Mouse (Mus musculus) liver, embryonic 16.5 days (tissue): ENCODE data around the gene Senp3. TPM values are rescaled to one million over a fixed set of nuclear protein-coding genes. Genes with fewer than 3 reads are reported as not detected.
"Not testable (repeated sequence)": the region's sequence is repeated elsewhere in the genome, so short reads cannot be mapped to it uniquely, and the experiment has no call there.

Experiments
- ATAC-seq: fragments of 200-750 bp; cut with Nextera tagmentation; 2 replicates; pipeline ENCODE4 v1.8.0; 2017; ENCODE audit warnings: low read depth, mild to moderate bottlenecking, moderate number of reproducible peaks, moderate library complexity
- H3K27ac ChIP-seq: fragments of 300-500 bp; sonication (generic); 2 replicates; pipeline ENCODE4 v1.5.1; 2014; ENCODE audit warnings: mild to moderate bottlenecking, low read length
- H3K27me3 ChIP-seq: fragments of 300-500 bp; sonication (generic); 2 replicates; pipeline ENCODE4 v1.6.1; 2014; ENCODE audit warnings: low read depth, low read length, mixed read lengths; ENCODE audit not compliant: control insufficient read depth, insufficient read depth
- H3K36me3 ChIP-seq: fragments of 300-500 bp; sonication (generic); 2 replicates; pipeline ENCODE4 v1.6.1; 2014; ENCODE audit warnings: mild to moderate bottlenecking; ENCODE audit not compliant: control insufficient read depth, insufficient read depth
- H3K4me1 ChIP-seq: fragments of 300-500 bp; sonication (generic); 2 replicates; pipeline ENCODE4 v1.6.1; 2014; ENCODE audit warnings: low read depth, low read length, mixed read lengths; ENCODE audit not compliant: control insufficient read depth
- H3K4me2 ChIP-seq: fragments of 300-500 bp; sonication (generic); 2 replicates; pipeline ENCODE4 v1.6.1; 2014; ENCODE audit warnings: low read depth, low read length, mixed read lengths
- H3K4me3 ChIP-seq: fragments of 300-500 bp; sonication (generic); 2 replicates; pipeline ENCODE4 v1.5.1; 2014; ENCODE audit warnings: low read depth, mild to moderate bottlenecking, low read length
- H3K9ac ChIP-seq: fragments of 300-500 bp; sonication (generic); 2 replicates; pipeline ENCODE4 v1.6.1; 2014; ENCODE audit warnings: low read depth, low read length
- H3K9me3 ChIP-seq: fragments of 300-500 bp; sonication (generic); replicated peaks from 2 replicates; pipeline ENCODE4 v1.6.1; 2016; ENCODE audit warnings: low read length; ENCODE audit not compliant: control insufficient read depth
- WGBS: fragments of 180-500 bp; shearing (Covaris S2); extraction: QIAGEN DNeasy Blood & Tissue Kit; methylation state at CpG from one replicate; pipeline ENCODE4 v1.1.7; 2014; ENCODE audit not compliant: insufficient replicate concordance; 5-methylcytosine and 5-hydroxymethylcytosine counted together
- polyA plus RNA-seq: library from polyadenylated mRNA; unstranded; fragments of >200 nt; fragmentation: Nextera tagmentation; extraction: Ambion mirVana; gene quantifications from 2 replicates; pipeline ENCODE4 v1.2.1, GENCODE M21; 2015

Gene Senp3
- polyA plus RNA-seq, 1 experiment from 2014 or later, result 22.7 TPM

DNA sequence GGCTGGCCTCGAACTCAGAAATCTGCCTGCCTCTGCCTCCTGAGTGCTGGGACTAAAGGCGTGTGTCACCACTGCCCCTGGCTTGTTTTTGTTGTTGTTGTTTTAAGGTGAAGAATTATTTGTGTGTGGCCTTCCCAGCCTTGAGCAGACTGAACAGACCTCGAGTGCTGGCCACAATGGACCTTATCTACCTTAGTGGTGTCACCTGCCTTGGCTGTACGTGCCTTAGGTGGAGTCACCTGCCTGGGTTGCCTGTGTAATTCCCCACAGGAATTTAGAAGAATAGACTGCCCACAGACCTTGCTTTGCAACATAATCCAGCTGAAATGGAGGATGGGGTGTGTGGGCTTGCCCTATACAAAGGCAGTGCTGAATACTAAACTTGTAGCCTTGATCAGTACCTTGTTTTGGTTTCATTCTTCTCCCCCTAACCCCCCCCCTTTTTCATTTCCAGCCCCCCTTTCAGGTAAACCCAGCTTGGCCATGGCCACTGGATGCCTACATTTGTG lies 26.0 kb upstream of the Senp3 start:
- no peaks in the 10 kb centered on the region for H3K27me3 ChIP-seq
- no peaks in the 10 kb centered on the region for H3K9me3 ChIP-seq
- H3K36me3 ChIP-seq, result no peaks in the 10 kb centered on the region
- no peak overlapping the region for H3K4me3 ChIP-seq
- H3K4me1 ChIP-seq, result peaks cover 12% of the 10 kb centered on the region
- no peak overlapping the region for H3K27ac ChIP-seq
- no peak overlapping the region for H3K4me2 ChIP-seq
- no peak for ATAC-seq
- H3K9ac ChIP-seq, result no peak overlapping the region
- WGBS, result 68% methylated on average over 4 of the region's 4 CpGs

DNA sequence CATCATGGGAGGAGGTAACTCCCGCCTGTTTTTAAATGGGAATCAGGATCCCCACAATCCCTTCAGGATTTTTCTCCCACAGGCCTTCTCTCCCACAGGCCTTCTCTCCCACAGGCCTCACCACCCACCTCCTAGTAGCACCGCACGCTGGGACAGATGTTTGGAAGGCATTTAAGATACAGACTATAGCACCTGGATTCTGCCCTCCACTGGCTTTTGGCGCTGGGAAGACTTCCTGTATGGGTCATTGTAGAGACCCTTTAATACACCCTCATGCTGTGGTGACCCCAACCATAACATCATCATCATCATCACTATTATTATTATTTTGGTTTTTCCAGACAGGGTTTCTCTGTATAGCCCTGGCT lies 25.6 kb upstream of the Senp3 start:
- Histone ChIP-seq H3K9ac (no peak overlapping the region), H3K4me2 (no peak overlapping the region), H3K27me3 (no peaks in the 10 kb centered on the region), H3K9me3 (no peaks in the 10 kb centered on the region), H3K4me3 (no peak overlapping the region), H3K36me3 (no peaks in the 10 kb centered on the region), H3K27ac (no peak overlapping the region), H3K4me1 (peaks cover 12% of the 10 kb centered on the region)
- WGBS, result 78% methylated on average over 4 of the region's 4 CpGs
- no peak for ATAC-seq

DNA sequence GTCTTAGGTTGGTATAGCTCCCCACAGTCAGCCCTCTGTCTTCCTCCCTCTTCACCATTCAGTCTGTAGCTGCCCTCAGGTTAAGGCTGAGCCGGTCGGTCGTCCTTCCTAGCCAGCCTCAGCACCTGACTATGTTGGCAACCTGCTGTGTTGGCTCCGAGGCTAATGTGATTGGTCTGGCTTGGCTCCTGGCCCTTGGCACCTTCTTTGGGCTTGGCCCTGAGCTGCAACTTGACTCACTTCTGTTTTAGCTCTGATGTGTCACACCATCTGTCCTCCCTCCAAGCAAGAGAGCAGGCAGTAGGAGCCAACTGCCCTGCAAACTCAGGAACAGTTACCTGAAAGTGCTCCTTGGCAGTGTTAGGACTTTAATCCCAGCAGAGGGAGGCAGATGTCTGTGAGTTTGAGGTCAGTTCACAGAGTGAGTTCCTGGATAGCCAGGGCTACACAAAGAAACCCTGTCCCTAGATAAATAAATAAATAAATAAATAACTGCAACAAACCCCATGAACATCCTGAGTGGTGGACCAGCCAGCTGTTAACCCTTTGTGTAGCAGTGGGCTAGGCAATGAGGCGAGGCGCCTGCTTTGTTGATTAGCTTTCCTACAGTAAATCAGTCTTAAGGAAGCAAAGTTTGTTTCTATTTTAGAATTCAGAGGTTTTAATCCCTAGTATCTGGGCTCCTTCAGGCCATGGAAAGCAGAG lies 25.0 kb upstream of the Senp3 start:
- no peak overlapping the region for H3K4me3 ChIP-seq
- H3K4me1 ChIP-seq, result peaks cover 12% of the 10 kb centered on the region
- no peak overlapping the region for H3K9ac ChIP-seq
- no peaks in the 10 kb centered on the region for H3K9me3 ChIP-seq
- H3K27ac ChIP-seq, result no peak overlapping the region
- WGBS, result 69% methylated on average over 6 of the region's 6 CpGs
- no peaks in the 10 kb centered on the region for H3K27me3 ChIP-seq
- ATAC-seq, result no peak
- H3K36me3 ChIP-seq, result no peaks in the 10 kb centered on the region
- H3K4me2 ChIP-seq, result no peak overlapping the region

DNA sequence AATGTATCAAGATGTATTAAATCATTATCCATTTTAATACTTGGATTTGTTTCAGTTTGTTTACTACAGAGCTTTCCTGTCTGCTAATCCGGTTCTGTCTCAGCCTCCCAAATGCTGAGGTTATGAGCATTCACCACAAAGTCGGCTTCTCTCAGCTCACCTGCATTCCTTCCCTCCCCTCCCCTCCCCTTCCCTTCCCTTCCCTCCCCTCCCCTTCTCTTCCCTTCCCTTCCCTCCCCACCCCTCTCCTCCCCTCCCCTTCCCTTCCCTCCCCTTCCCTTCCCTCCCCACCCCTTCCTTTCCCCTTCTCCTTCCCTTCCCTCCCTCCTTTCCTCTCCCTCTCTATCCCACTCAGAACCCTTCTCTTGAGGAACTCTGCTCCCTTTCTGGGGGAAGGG lies 22.7 kb upstream of the Senp3 start:
- no peak overlapping the region for H3K4me2 ChIP-seq
- 36% methylated on average over 2 of the region's 2 CpGs for WGBS
- H3K27ac ChIP-seq, result no peak overlapping the region

DNA sequence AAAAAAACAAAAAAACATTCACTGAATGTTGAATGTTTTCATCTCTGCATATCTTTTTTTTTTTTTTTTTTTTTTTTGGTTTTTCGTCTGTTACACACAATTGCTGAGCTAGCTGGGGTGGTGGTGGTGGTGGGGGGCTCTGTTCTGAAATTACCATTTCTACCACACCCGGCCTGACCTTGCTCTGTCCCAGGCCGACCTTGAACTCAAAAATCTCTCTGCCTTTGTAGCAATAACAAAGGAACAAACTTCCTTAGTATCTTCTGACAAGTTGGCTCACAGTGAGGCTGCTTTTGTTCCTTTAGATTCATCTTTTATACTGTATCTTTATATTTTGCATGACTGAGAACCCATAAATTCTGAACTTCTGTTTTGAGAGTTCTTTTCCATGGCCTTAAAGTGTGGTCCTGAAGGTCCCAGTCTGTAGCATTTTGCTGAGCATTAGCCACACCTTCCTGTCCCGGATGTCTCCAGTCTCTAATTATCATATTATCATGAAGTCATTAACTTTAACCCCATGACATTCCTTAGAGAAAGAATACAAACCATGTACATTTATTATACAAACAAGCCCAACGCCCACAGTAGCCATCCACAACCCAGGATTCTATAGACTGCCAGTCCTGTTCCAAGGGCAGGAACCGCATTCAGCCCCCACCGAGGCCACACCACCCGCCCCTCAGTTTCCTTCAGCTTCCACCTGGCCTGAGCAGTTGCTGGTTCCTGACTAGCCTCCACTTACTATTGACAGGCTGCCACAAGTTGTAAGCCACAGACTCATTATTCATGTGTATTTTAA lies 22.1 kb upstream of the Senp3 start:
- H3K27ac ChIP-seq, result no peak overlapping the region
- H3K27me3 ChIP-seq, result no peaks in the 10 kb centered on the region
- H3K4me1 ChIP-seq, result no peaks in the 10 kb centered on the region; the same call in 1 of the 2 replicates
- H3K9ac ChIP-seq, result no peak overlapping the region
- H3K4me3 ChIP-seq, result no peak overlapping the region
- no peak overlapping the region for H3K4me2 ChIP-seq
- no peaks in the 10 kb centered on the region for H3K9me3 ChIP-seq
- no peaks in the 10 kb centered on the region for H3K36me3 ChIP-seq
- WGBS, result 53% methylated on average over 8 of the region's 8 CpGs
- no peak for ATAC-seq

More for the DNA sequence above, 22.7 kb upstream of the Senp3 start:
- no peaks in the 10 kb centered on the region for H3K27me3 ChIP-seq
- H3K36me3 ChIP-seq, result no peaks in the 10 kb centered on the region
- H3K9ac ChIP-seq, result no peak overlapping the region
- no peaks in the 10 kb centered on the region for H3K9me3 ChIP-seq
- ATAC-seq, result no peak
- H3K4me3 ChIP-seq, result no peak overlapping the region
- H3K4me1 ChIP-seq, result peaks cover 2% of the 10 kb centered on the region

DNA sequence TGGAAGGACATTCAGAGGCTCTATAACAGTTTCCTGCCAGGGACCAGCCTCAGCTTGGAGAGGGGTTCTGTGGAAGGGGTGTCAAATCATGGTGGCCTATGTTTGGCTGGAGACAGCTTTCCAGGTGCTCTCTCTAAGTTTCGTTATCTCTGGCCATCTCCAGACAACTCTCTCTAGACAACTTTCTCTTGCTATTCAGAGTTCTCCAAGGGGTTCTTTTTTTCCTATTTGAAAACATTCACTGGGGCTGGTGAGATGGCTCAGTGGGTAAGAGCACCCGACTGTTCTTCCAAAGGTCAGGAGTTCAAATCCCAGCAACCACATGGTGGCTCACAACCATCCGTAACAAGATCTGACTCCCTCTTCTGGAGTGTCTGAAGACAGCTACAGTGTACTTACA lies 21.5 kb upstream of the Senp3 start:
- ATAC-seq, H3K36me3 ChIP-seq, H3K4me2 ChIP-seq, H3K9me3 ChIP-seq, H3K4me3 ChIP-seq, H3K4me1 ChIP-seq, H3K27ac ChIP-seq, H3K27me3 ChIP-seq, H3K9ac ChIP-seq: not testable (repeated sequence)
- 55% methylated on average over 2 of the region's 3 CpGs for WGBS

DNA sequence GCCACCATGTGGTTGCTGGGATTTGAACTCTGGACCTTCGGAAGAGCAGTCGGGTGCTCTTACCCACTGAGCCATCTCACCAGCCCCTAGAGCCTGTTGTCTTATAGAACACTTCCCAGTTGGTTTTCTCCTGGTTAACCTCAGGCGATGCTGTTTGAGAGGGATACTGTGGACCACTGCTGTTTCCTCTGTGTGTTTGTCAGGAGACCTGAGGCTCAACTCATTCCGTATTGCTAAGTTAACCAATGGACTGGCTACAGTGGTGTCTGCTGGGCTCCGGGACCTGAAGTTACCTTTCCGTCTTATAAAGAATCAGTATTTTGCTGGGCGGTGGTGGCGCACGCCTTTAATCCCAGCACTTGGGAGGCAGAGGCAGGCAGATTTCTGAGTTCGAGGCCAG lies 21.0 kb upstream of the Senp3 start:
- not testable (repeated sequence) for H3K27me3 ChIP-seq, ATAC-seq, H3K4me2 ChIP-seq, H3K36me3 ChIP-seq, H3K4me3 ChIP-seq, H3K9me3 ChIP-seq, H3K27ac ChIP-seq, H3K4me1 ChIP-seq, H3K9ac ChIP-seq
- 78% methylated on average over 10 of the region's 10 CpGs for WGBS

DNA sequence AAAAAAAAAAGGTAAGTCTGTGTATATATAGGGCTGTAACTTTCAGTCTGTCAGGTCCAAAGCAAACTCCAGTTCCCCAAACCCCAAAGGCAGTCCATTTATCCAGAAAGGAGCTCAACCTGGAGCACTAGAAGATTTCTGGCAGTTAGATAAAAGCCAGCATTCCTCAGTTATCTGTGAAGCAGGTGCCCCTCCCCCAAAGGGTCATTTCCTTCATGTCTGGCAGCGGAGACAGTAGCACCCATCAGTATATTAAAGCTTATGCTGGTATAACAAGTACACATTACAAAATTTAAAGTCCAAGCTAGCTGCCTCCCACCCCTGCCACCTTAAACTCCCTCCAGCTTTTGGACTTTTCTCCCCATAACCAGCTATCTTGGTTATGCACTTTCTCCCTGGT lies 17.7 kb upstream of the Senp3 start:
- 20% methylated on average over 1 of the region's 1 CpGs for WGBS
- peaks cover 2% of the 10 kb centered on the region for H3K4me1 ChIP-seq
- no peaks in the 10 kb centered on the region; the same call in 1 of the 2 replicates for H3K27me3 ChIP-seq
- no peak overlapping the region for H3K4me3 ChIP-seq
- H3K9ac ChIP-seq, result no peak overlapping the region
- no peaks in the 10 kb centered on the region for H3K36me3 ChIP-seq
- H3K9me3 ChIP-seq, result no peaks in the 10 kb centered on the region
- no peak for ATAC-seq
- no peak overlapping the region for H3K27ac ChIP-seq
- H3K4me2 ChIP-seq, result no peak overlapping the region

DNA sequence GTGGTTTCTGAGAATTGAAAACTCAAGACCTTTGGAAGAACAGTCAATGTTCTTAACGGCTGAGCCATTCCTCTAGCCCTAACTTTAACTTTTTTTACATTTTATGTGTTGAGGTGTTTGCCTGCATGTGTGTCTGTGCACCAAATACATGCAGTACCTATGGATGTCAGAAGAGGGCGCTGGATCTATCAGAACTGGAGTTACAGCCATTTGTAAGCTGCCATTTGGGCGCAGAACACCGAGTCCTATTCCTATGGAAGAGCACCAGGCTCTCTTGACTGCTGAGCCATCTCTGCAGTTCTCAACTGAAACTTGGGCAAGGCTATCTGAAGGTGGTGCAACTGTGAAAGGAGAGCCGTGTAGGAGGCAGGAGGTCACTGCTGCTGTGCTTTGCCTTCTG lies 16.7 kb upstream of the Senp3 start:
- WGBS, result 61% methylated on average over 5 of the region's 5 CpGs
- no peak overlapping the region for H3K9ac ChIP-seq
- no peaks in the 10 kb centered on the region for H3K9me3 ChIP-seq
- no peaks in the 10 kb centered on the region for H3K36me3 ChIP-seq
- no peak overlapping the region for H3K4me2 ChIP-seq
- no peaks in the 10 kb centered on the region; the same call in 1 of the 2 replicates for H3K27me3 ChIP-seq
- no peak overlapping the region for H3K27ac ChIP-seq
- peaks cover 2% of the 10 kb centered on the region for H3K4me1 ChIP-seq
- no peak for ATAC-seq
- H3K4me3 ChIP-seq, result no peak overlapping the region
